Mouse (Mus musculus) liver, embryonic 16.5 days (tissue): Measurements from ENCODE around the gene Nos3. TPM values are rescaled to one million over a fixed set of nuclear protein-coding genes. Genes with fewer than 3 reads are reported as not detected.

Experiments
- ATAC-seq: fragments of 200-750 bp; cut with Nextera tagmentation; 2 replicates; pipeline ENCODE4 v1.8.0; 2017; ENCODE audit warnings: low read depth, mild to moderate bottlenecking, moderate number of reproducible peaks, moderate library complexity
- H3K27ac ChIP-seq: fragments of 300-500 bp; sonication (generic); 2 replicates; pipeline ENCODE4 v1.5.1; 2014; ENCODE audit warnings: mild to moderate bottlenecking, low read length
- H3K27me3 ChIP-seq: fragments of 300-500 bp; sonication (generic); 2 replicates; pipeline ENCODE4 v1.6.1; 2014; ENCODE audit warnings: low read depth, low read length, mixed read lengths; ENCODE audit not compliant: control insufficient read depth, insufficient read depth
- H3K36me3 ChIP-seq: fragments of 300-500 bp; sonication (generic); 2 replicates; pipeline ENCODE4 v1.6.1; 2014; ENCODE audit warnings: mild to moderate bottlenecking; ENCODE audit not compliant: control insufficient read depth, insufficient read depth
- H3K4me1 ChIP-seq: fragments of 300-500 bp; sonication (generic); 2 replicates; pipeline ENCODE4 v1.6.1; 2014; ENCODE audit warnings: low read depth, low read length, mixed read lengths; ENCODE audit not compliant: control insufficient read depth
- H3K4me2 ChIP-seq: fragments of 300-500 bp; sonication (generic); 2 replicates; pipeline ENCODE4 v1.6.1; 2014; ENCODE audit warnings: low read depth, low read length, mixed read lengths
- H3K4me3 ChIP-seq: fragments of 300-500 bp; sonication (generic); 2 replicates; pipeline ENCODE4 v1.5.1; 2014; ENCODE audit warnings: low read depth, mild to moderate bottlenecking, low read length
- H3K9ac ChIP-seq: fragments of 300-500 bp; sonication (generic); 2 replicates; pipeline ENCODE4 v1.6.1; 2014; ENCODE audit warnings: low read depth, low read length
- H3K9me3 ChIP-seq: fragments of 300-500 bp; sonication (generic); replicated peaks from 2 replicates; pipeline ENCODE4 v1.6.1; 2016; ENCODE audit warnings: low read length; ENCODE audit not compliant: control insufficient read depth
- WGBS: fragments of 180-500 bp; shearing (Covaris S2); extraction: QIAGEN DNeasy Blood & Tissue Kit; methylation state at CpG from one replicate; pipeline ENCODE4 v1.1.7; 2014; ENCODE audit not compliant: insufficient replicate concordance; 5-methylcytosine and 5-hydroxymethylcytosine counted together
- polyA plus RNA-seq: library from polyadenylated mRNA; unstranded; fragments of >200 nt; fragmentation: Nextera tagmentation; extraction: Ambion mirVana; gene quantifications from 2 replicates; pipeline ENCODE4 v1.2.1, GENCODE M21; 2015

Nos3 gene
- polyA plus RNA-seq, 1 experiment from 2014 or later = 2.2 TPM

GRCm38 (mm10) chr5:24374666-24375328 is 10.2 kb downstream of the Nos3 start:
- 57% methylated on average over 7 of the region's 7 CpGs for WGBS
- Histone ChIP-seq H3K4me2 (no peak overlapping the region), H3K9ac (no peak overlapping the region), H3K9me3 (no peaks in the 10 kb centered on the region), H3K27ac (no peak overlapping the region), H3K4me1 (no peaks in the 10 kb centered on the region), H3K27me3 (no peaks in the 10 kb centered on the region), H3K4me3 (no peak overlapping the region), H3K36me3 (no peaks in the 10 kb centered on the region)
- ATAC-seq = no peak

- 47% methylated on average over 2 of the region's 2 CpGs for WGBS
- Histone ChIP-seq H3K9ac (no peak overlapping the region), H3K36me3 (no peaks in the 10 kb centered on the region), H3K4me2 (no peak overlapping the region), H3K27me3 (no peaks in the 10 kb centered on the region; the same call in 1 of the 2 replicates), H3K4me1 (peaks cover 10% of the 10 kb centered on the region), H3K9me3 (no peaks in the 10 kb centered on the region), H3K4me3 (no peak overlapping the region), H3K27ac (no peak overlapping the region)
- ATAC-seq = no peak
Observed at GRCm38 (mm10) chr5:24378700-24379099, 14.1 kb downstream of the Nos3 start.

- 67% methylated on average over 4 of the region's 4 CpGs for WGBS
- Histone ChIP-seq H3K4me2 (no peak overlapping the region), H3K27me3 (no peaks in the 10 kb centered on the region; the same call in 1 of the 2 replicates), H3K4me3 (no peak overlapping the region), H3K36me3 (no peaks in the 10 kb centered on the region), H3K9me3 (no peaks in the 10 kb centered on the region), H3K27ac (no peak overlapping the region), H3K4me1 (peaks cover 17% of the 10 kb centered on the region), H3K9ac (no peak overlapping the region)
- no peak for ATAC-seq
Observed at GRCm38 (mm10) chr5:24379501-24379900, 14.9 kb downstream of the Nos3 start.

GRCm38 (mm10) chr5:24380499-24380898 is 15.9 kb downstream of the Nos3 start:
- Histone ChIP-seq H3K27me3 (no peaks in the 10 kb centered on the region; the same call in 1 of the 2 replicates), H3K4me1 (peaks cover 17% of the 10 kb centered on the region), H3K4me3 (no peak overlapping the region), H3K27ac (no peak overlapping the region), H3K9me3 (no peaks in the 10 kb centered on the region), H3K4me2 (no peak overlapping the region), H3K36me3 (no peaks in the 10 kb centered on the region), H3K9ac (no peak overlapping the region)
- WGBS = 61% methylated on average over 4 of the region's 4 CpGs
- no peak for ATAC-seq

GRCm38 (mm10) chr5:24381486-24381885 is 16.9 kb downstream of the Nos3 start:
- no peak overlapping the region for H3K9ac ChIP-seq
- H3K27ac ChIP-seq = no peak overlapping the region
- no peak overlapping the region for H3K4me3 ChIP-seq
- 65% methylated on average over 6 of the region's 6 CpGs for WGBS
- H3K4me2 ChIP-seq = no peak overlapping the region
- no peaks in the 10 kb centered on the region for H3K36me3 ChIP-seq
- ATAC-seq = no peak
- H3K9me3 ChIP-seq = no peaks in the 10 kb centered on the region
- peaks cover 4% of the 10 kb centered on the region for H3K27me3 ChIP-seq
- H3K4me1 ChIP-seq = peaks cover 17% of the 10 kb centered on the region

DNA sequence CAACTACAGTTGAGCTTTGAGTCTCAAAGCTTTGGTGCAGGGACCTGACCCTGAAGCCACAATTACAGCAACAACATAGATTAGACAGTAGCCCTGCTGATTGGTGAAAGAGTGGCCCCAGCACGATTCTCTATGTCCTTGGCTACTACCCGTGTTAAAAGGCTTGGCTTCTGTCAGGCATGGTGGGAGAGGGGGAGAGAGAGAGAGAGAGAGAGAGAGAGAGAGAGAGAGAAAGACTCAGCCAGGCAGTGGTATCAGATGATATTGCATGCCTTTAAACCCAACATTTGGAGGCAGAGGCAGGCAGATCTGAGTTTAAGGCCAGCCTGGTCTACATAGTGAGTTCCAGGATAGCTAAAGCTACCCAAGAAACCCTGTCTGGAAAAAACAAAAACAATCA is 17.4 kb downstream of the Nos3 start:
- no peak overlapping the region for H3K9ac ChIP-seq
- no peak overlapping the region for H3K4me2 ChIP-seq
- ATAC-seq = no peak
- 42% methylated on average over 2 of the region's 2 CpGs for WGBS
- H3K27me3 ChIP-seq = peaks cover 10% of the 10 kb centered on the region
- no peak overlapping the region for H3K27ac ChIP-seq
- H3K4me1 ChIP-seq = peaks cover 17% of the 10 kb centered on the region
- H3K4me3 ChIP-seq = no peak overlapping the region
- no peaks in the 10 kb centered on the region for H3K9me3 ChIP-seq
- H3K36me3 ChIP-seq = no peaks in the 10 kb centered on the region

DNA sequence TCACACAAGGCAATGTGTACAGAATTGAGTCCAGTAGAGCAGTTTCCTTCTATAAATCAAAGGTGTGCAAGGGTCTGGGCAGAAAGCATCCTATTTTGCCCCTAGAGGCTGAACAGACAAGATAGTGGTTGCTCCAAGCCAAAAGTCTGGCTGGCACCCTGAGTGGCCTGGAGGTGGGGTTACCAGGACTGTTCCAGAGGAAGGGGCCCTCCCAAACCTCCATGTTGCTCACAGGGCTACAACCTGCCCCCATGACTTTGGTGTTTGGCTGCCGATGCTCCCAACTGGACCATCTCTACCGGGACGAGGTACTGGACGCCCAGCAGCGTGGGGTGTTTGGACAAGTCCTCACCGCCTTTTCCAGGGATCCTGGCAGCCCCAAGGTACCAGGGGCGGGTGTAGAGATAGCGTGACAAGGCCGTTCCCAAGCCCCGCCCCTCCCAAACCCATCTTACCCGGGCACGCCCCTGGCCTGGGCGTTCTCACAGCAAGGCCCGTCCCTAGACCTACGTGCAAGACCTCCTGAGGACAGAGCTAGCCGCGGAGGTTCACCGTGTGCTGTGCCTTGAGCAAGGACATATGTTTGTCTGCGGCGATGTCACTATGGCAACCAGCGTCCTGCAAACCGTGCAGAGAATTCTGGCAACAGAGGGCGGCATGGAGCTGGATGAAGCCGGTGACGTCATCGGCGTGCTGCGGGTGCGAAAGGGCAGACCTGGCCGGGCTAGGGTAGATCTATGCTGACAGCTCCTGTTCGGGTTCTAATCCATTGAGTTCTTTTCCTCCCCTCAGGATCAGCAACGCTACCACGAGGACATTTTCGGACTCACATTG is 18.6 kb downstream of the Nos3 start:
- H3K4me1 ChIP-seq = peaks cover 21% of the 10 kb centered on the region
- WGBS = 2% methylated on average over 34 of the region's 34 CpGs
- peak overlapping the region; percentile 83 for H3K4me2 ChIP-seq
- H3K9ac ChIP-seq = peak overlapping the region; percentile 58
- peaks cover 22% of the 10 kb centered on the region for H3K27me3 ChIP-seq
- H3K9me3 ChIP-seq = no peaks in the 10 kb centered on the region
- peak overlapping the region; percentile 34; the same call in 1 of the 2 replicates for H3K27ac ChIP-seq
- peak; percentile 92 for ATAC-seq
- H3K4me3 ChIP-seq = peak overlapping the region; percentile 63
- H3K36me3 ChIP-seq = no peaks in the 10 kb centered on the region

GRCm38 (mm10) chr5:24384407-24384806 is 19.8 kb downstream of the Nos3 start:
- 30% methylated on average over 6 of the region's 6 CpGs for WGBS
- peaks cover 25% of the 10 kb centered on the region for H3K27me3 ChIP-seq
- no peaks in the 10 kb centered on the region for H3K9me3 ChIP-seq
- H3K4me1 ChIP-seq = peaks cover 25% of the 10 kb centered on the region
- no peak overlapping the region for H3K27ac ChIP-seq
- ATAC-seq = no peak
- no peak overlapping the region for H3K4me3 ChIP-seq
- no peak overlapping the region for H3K9ac ChIP-seq
- H3K36me3 ChIP-seq = no peaks in the 10 kb centered on the region
- H3K4me2 ChIP-seq = no peak overlapping the region; the same call in 1 of the 2 replicates

GRCm38 (mm10) chr5:24385374-24385773 is 20.8 kb downstream of the Nos3 start:
- Histone ChIP-seq H3K27ac (no peak overlapping the region), H3K4me2 (no peak overlapping the region), H3K4me1 (peaks cover 29% of the 10 kb centered on the region), H3K9me3 (no peaks in the 10 kb centered on the region), H3K9ac (no peak overlapping the region), H3K4me3 (no peak overlapping the region), H3K36me3 (no peaks in the 10 kb centered on the region), H3K27me3 (peaks cover 25% of the 10 kb centered on the region)
- ATAC-seq = no peak
- 63% methylated on average over 5 of the region's 5 CpGs for WGBS
